Mouse (Mus musculus) forebrain, postnatal 0 days (tissue): Measurements from ENCODE around the gene 9130023H24Rik. TPM values are rescaled to one million over a fixed set of nuclear protein-coding genes. Genes with fewer than 3 reads are reported as not detected.

ENCODE experiments used
- ATAC-seq: fragments of 200-750 bp; cut with Nextera tagmentation; 2 replicates; pipeline ENCODE4 v1.8.0; 2017; ENCODE audit warnings: mild to moderate bottlenecking, moderate library complexity
- DNase-seq: peaks from one replicate; pipeline ENCODE4 v3.0.0-alpha.2; 2015
- H3K27ac ChIP-seq: fragments of 300-500 bp; sonication (generic); 2 replicates; pipeline ENCODE4 v1.5.1; 2014; ENCODE audit warnings: low read depth, mild to moderate bottlenecking, antibody characterized with exemption, low read length, moderate library complexity, mixed read lengths
- H3K27me3 ChIP-seq: fragments of 300-500 bp; sonication (generic); 2 replicates; pipeline ENCODE4 v1.6.1; 2014; ENCODE audit warnings: mild to moderate bottlenecking, low read length, mixed read lengths; ENCODE audit not compliant: insufficient read depth
- H3K36me3 ChIP-seq: fragments of 300-500 bp; sonication (generic); 2 replicates; pipeline ENCODE4 v1.6.1; 2014; ENCODE audit warnings: mild to moderate bottlenecking, moderate library complexity; ENCODE audit not compliant: insufficient read depth
- H3K4me1 ChIP-seq: fragments of 300-500 bp; sonication (generic); 2 replicates; pipeline ENCODE4 v1.6.1; 2014; ENCODE audit warnings: antibody characterized with exemption; ENCODE audit not compliant: insufficient read depth
- H3K4me2 ChIP-seq: fragments of 300-500 bp; sonication (generic); 2 replicates; pipeline ENCODE4 v1.6.1; 2014; ENCODE audit warnings: low read depth, mild to moderate bottlenecking, moderate library complexity
- H3K4me3 ChIP-seq: fragments of 300-500 bp; sonication (generic); 2 replicates; pipeline ENCODE4 v1.5.1; 2014; ENCODE audit warnings: low read depth, low read length, mixed read lengths
- H3K9ac ChIP-seq: fragments of 300-500 bp; sonication (generic); 2 replicates; pipeline ENCODE4 v1.6.1; 2014; ENCODE audit warnings: mild to moderate bottlenecking
- H3K9me3 ChIP-seq: fragments of 300-500 bp; sonication (generic); 2 replicates; pipeline ENCODE4 v1.6.1; 2016; ENCODE audit warnings: low read length
- CTCF ChIP-seq: sonication (generic); IDR thresholded peaks from 2 replicates; pipeline ENCODE4 v1.5.1; 2016; ENCODE audit warnings: antibody characterized with exemption, control low read depth, low read depth
- WGBS: fragments of 180-500 bp; shearing (Covaris S2); extraction: QIAGEN DNeasy Blood & Tissue Kit; methylation state at CpG from one replicate; pipeline ENCODE4 v1.1.7; 2014; 5-methylcytosine and 5-hydroxymethylcytosine counted together
- polyA plus RNA-seq: library from polyadenylated mRNA; unstranded; fragments of >200 nt; fragmentation: Nextera tagmentation; extraction: Ambion mirVana; gene quantifications from 2 replicates; pipeline ENCODE4 v1.2.1, GENCODE M21; 2015
- total RNA-seq: library from RNA; depleted of rRNA; stranded (reverse); fragments of >200 nt; gene quantifications from 2 replicates; pipeline ENCODE4 v1.2.3, GENCODE M21; 2014

The 9130023H24Rik gene
- total and polyA plus RNA-seq, 2 experiments from 2014 or later: 4.6 to 6.7 TPM

GRCm38 (mm10) chr7:128271496-128271895 lies 33.7 kb upstream of the 9130023H24Rik start:
- no peak overlapping the region for H3K9ac ChIP-seq
- ATAC-seq (no peak), DNase-seq (no peak)
- H3K4me1 ChIP-seq: no peaks in the 10 kb centered on the region
- H3K4me3 ChIP-seq: no peak overlapping the region
- TF ChIP-seq CTCF: no peak
- WGBS: 93% methylated on average over 9 of the region's 9 CpGs
- H3K27ac ChIP-seq: no peak overlapping the region
- no peaks in the 10 kb centered on the region for H3K27me3 ChIP-seq
- H3K36me3 ChIP-seq: peaks cover 35% of the 10 kb centered on the region
- no peak overlapping the region for H3K4me2 ChIP-seq
- H3K9me3 ChIP-seq: no peaks in the 10 kb centered on the region

- no peak overlapping the region for H3K4me3 ChIP-seq
- WGBS: 59% methylated on average over 13 of the region's 13 CpGs
- H3K27me3 ChIP-seq: no peaks in the 10 kb centered on the region
- no peak for TF ChIP-seq CTCF
- H3K9ac ChIP-seq: no peak overlapping the region
- DNase-seq (no peak), ATAC-seq (no peak)
- H3K36me3 ChIP-seq: peaks cover 26% of the 10 kb centered on the region
- H3K4me1 ChIP-seq: no peaks in the 10 kb centered on the region
- no peak overlapping the region for H3K27ac ChIP-seq
- no peaks in the 10 kb centered on the region for H3K9me3 ChIP-seq
- no peak overlapping the region for H3K4me2 ChIP-seq
Observed at GRCm38 (mm10) chr7:128270431-128270850, 32.6 kb upstream of the 9130023H24Rik start.

- no peak for ATAC-seq
- no peak for TF ChIP-seq CTCF
- no peaks in the 10 kb centered on the region for H3K27me3 ChIP-seq
- H3K9ac ChIP-seq: no peak overlapping the region
- whole genome bisulfite sequencing: 85% methylated on average over 7 of the region's 7 CpGs
- no peak overlapping the region for H3K4me2 ChIP-seq
- H3K9me3 ChIP-seq: no peaks in the 10 kb centered on the region
- DNase-seq: no peak
- H3K27ac ChIP-seq: no peak overlapping the region
- no peaks in the 10 kb centered on the region for H3K4me1 ChIP-seq
- no peak overlapping the region for H3K4me3 ChIP-seq
- H3K36me3 ChIP-seq: peaks cover 11% of the 10 kb centered on the region
Observed at GRCm38 (mm10) chr7:128267813-128268212, 30.0 kb upstream of the 9130023H24Rik start.

- no peak overlapping the region for H3K4me3 ChIP-seq
- no peak for TF ChIP-seq CTCF
- no peaks in the 10 kb centered on the region for H3K27me3 ChIP-seq
- no peaks in the 10 kb centered on the region for H3K4me1 ChIP-seq
- H3K9ac ChIP-seq: no peak overlapping the region
- H3K27ac ChIP-seq: no peak overlapping the region
- no peak overlapping the region for H3K4me2 ChIP-seq
- WGBS: 67% methylated on average over 13 of the region's 13 CpGs
- peaks cover 11% of the 10 kb centered on the region for H3K36me3 ChIP-seq
- ATAC-seq: no peak
- DNase-seq: no peak
- H3K9me3 ChIP-seq: no peaks in the 10 kb centered on the region
Observed at GRCm38 (mm10) chr7:128267391-128267790, 29.6 kb upstream of the 9130023H24Rik start.

GRCm38 (mm10) chr7:128266056-128266455 lies 28.2 kb upstream of the 9130023H24Rik start:
- no peak overlapping the region for H3K4me2 ChIP-seq
- DNase-seq (no peak), ATAC-seq (no peak)
- H3K27me3 ChIP-seq: no peaks in the 10 kb centered on the region
- no peaks in the 10 kb centered on the region for H3K9me3 ChIP-seq
- 81% methylated on average over 5 of the region's 5 CpGs for WGBS
- H3K36me3 ChIP-seq: no peaks in the 10 kb centered on the region
- no peaks in the 10 kb centered on the region for H3K4me1 ChIP-seq
- TF ChIP-seq CTCF: no peak
- no peak overlapping the region for H3K9ac ChIP-seq
- no peak overlapping the region for H3K4me3 ChIP-seq
- no peak overlapping the region for H3K27ac ChIP-seq

GRCm38 (mm10) chr7:128265411-128265810 lies 27.6 kb upstream of the 9130023H24Rik start, which contains the start of gene Slc5a2:
Slc5a2 (plus strand) TSS chr7:128265657.
- Histone ChIP-seq H3K4me1 (no peaks in the 10 kb centered on the region), H3K4me3 (no peak within 1 kb of the TSS), H3K4me2 (no peak within 1 kb of the TSS), H3K9ac (no peak within 1 kb of the TSS), H3K27ac (no peak within 1 kb of the TSS), H3K36me3 (no peaks in the 10 kb centered on the region), H3K9me3 (no peaks in the 10 kb centered on the region), H3K27me3 (no peaks in the 10 kb centered on the region)
- TF ChIP-seq CTCF: no peak
- no peak for ATAC-seq
- no peak for DNase-seq
- WGBS: 85% methylated on average over 6 of the region's 6 CpGs

DNA sequence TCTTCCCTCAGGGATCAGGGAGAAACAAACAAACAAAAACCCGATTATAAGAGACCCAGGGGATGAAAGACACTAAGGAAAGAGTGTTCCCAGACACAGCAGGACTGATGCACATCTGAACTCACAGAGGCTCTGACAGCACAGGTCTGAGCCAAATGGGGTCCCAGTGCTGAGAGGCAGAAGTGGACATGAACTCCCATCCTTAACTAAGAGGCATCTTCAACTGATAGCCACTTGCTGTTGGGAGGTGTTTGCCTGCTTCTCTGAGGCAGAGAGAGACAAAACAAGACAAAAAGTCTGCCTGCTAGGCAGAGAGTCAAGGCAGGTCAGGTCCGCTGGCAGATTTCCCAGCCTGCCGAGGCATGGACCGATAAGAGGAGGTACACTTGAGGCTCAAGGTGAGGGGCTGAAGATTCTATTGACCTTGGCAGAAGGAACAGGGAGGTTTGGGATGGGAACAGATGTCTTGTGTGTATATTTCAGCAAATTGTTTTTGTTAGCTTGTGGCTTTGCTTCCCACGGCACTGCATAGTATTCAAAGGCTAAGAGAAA lies 19.0 kb upstream of the 9130023H24Rik start:
- Histone ChIP-seq H3K36me3 (no peaks in the 10 kb centered on the region), H3K4me2 (no peak overlapping the region), H3K27me3 (no peaks in the 10 kb centered on the region), H3K9me3 (no peaks in the 10 kb centered on the region), H3K4me1 (0 out of 2 replicates have a peak, but pooled peaks cover 4% of the 10 kb centered on the region), H3K9ac (no peak overlapping the region), H3K27ac (no peak overlapping the region), H3K4me3 (no peak overlapping the region)
- no peak for ATAC-seq
- no peak for TF ChIP-seq CTCF
- no peak for DNase-seq
- WGBS: 50% methylated on average over 5 of the region's 5 CpGs
